Mouse (Mus musculus) heart, adult 2 months (tissue): Measurements from ENCODE around the gene 4930430F08Rik. TPM values are rescaled to one million over a fixed set of nuclear protein-coding genes. Genes with fewer than 3 reads are reported as not detected.
"Not testable (repeated sequence)": the region's sequence is repeated elsewhere in the genome, so short reads cannot be mapped to it uniquely, and the experiment has no call there.

ENCODE experiments used
- DNase-seq, 2 experiments: peaks; one replicate each; pipeline ENCODE4 v3.0.0; 2021
- H3K27ac ChIP-seq: fragments of 200-600 bp; 2 replicates; pipeline ENCODE4 v1.8.1; 2022
- H3K27me3 ChIP-seq: fragments of 200-500 bp; 2 replicates; pipeline ENCODE4 v1.6.1; 2012; ENCODE audit warnings: mild to moderate bottlenecking, low read length, inconsistent platforms, mixed read lengths; ENCODE audit not compliant: control insufficient read depth, insufficient read depth
- H3K36me3 ChIP-seq: fragments of 200-500 bp; 2 replicates; pipeline ENCODE4 v1.6.1; 2012; ENCODE audit warnings: low read length, inconsistent platforms; ENCODE audit not compliant: control insufficient read depth, insufficient read depth
- H3K4me1 ChIP-seq: fragments of 200-500 bp; 2 replicates; pipeline ENCODE4 v1.6.1; 2011; ENCODE audit warnings: low read length; ENCODE audit not compliant: control insufficient read depth, insufficient read depth
- H3K4me3 ChIP-seq: fragments of 200-600 bp; 2 replicates; pipeline ENCODE4 v1.8.1; 2022
- H3K79me2 ChIP-seq: fragments of 200-500 bp; replicated peaks from 2 replicates; pipeline ENCODE4 v1.6.1; 2012; ENCODE audit warnings: mild to moderate bottlenecking, inconsistent platforms, low read length, moderate library complexity, mixed read lengths; ENCODE audit not compliant: control insufficient read depth, insufficient read depth
- H3K9ac ChIP-seq: fragments of 200-500 bp; 2 replicates; pipeline ENCODE4 v1.6.1; 2012; ENCODE audit warnings: low read depth, mild to moderate bottlenecking, control low read depth, inconsistent platforms, low read length, mixed read lengths
- CTCF ChIP-seq: fragments of 200-600 bp; IDR thresholded peaks from 2 replicates; pipeline ENCODE4 v1.8.1; 2022; ENCODE audit warnings: antibody characterized with exemption, mild to moderate bottlenecking, moderate library complexity
- EP300 ChIP-seq: fragments of 200-500 bp; IDR thresholded peaks from 2 replicates; pipeline ENCODE4 v1.6.1; 2011; ENCODE audit warnings: low read depth, low read length, control low read depth; ENCODE audit not compliant: insufficient read depth
- POLR2A ChIP-seq: fragments of 200-500 bp; IDR thresholded peaks from 2 replicates; pipeline ENCODE4 v1.6.1; 2011; ENCODE audit warnings: mild to moderate bottlenecking, low read depth, low read length, control low read depth; ENCODE audit not compliant: insufficient read depth
- WGBS: fragments of 180-500 bp; shearing (Covaris S2); methylation state at CpG from one replicate; pipeline ENCODE4 v1.1.7; 2018; 5-methylcytosine and 5-hydroxymethylcytosine counted together
- intact Hi-C: fragments of 180-260 bp; cut with DNase I; formaldehyde crosslinking; loops from one replicate; pipeline ENCODE4 v1.15.1; 2025
- polyA plus RNA-seq: library from polyadenylated mRNA; depleted of rRNA; stranded (reverse); fragments of >200 nt; gene quantifications from 2 replicates; pipeline ENCODE4 v1.2.3, GENCODE M21; 2012
- total RNA-seq, 2 experiments: library from RNA; stranded (reverse); gene quantifications; 2 replicates each; pipeline ENCODE4 v1.2.3; 2021

Gene 4930430F08Rik
- total and polyA plus RNA-seq, 3 experiments = 5.2 to 5.3 (median 5.3) TPM

DNA sequence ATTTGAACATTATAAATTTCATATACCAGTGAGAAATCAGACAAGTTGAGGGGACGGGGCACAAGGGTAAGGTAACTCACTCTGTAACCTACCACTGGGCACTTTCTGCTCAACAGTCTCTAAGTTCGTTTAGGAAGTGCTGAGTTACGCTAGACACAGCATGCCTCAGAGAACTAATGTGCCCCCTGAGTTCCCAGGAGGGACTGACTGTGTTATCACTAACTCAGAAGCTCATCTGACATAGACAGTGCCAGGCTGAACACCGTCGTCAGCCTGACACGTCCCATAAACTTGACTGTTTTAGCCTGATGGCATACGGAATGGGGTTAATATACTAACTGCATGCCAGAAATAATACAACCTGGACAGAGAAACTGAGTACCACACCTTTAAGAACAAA is 14.9 kb downstream of the 4930430F08Rik start:
- no peak for DNase-seq
- 85% methylated on average over 7 of the region's 7 CpGs for WGBS
- no peak for TF ChIP-seq EP300
- TF ChIP-seq CTCF = no peak
- no peak for TF ChIP-seq POLR2A
- no peaks in the 10 kb centered on the region for H3K4me1 ChIP-seq
- intact Hi-C loops = no loop called here
- no peak overlapping the region for H3K4me3 ChIP-seq
- no peaks in the 10 kb centered on the region for H3K36me3 ChIP-seq
- H3K27ac ChIP-seq = no peak overlapping the region
- H3K79me2 ChIP-seq = no peaks in the 10 kb centered on the region
- no peak overlapping the region for H3K9ac ChIP-seq
- no peaks in the 10 kb centered on the region for H3K27me3 ChIP-seq

DNA sequence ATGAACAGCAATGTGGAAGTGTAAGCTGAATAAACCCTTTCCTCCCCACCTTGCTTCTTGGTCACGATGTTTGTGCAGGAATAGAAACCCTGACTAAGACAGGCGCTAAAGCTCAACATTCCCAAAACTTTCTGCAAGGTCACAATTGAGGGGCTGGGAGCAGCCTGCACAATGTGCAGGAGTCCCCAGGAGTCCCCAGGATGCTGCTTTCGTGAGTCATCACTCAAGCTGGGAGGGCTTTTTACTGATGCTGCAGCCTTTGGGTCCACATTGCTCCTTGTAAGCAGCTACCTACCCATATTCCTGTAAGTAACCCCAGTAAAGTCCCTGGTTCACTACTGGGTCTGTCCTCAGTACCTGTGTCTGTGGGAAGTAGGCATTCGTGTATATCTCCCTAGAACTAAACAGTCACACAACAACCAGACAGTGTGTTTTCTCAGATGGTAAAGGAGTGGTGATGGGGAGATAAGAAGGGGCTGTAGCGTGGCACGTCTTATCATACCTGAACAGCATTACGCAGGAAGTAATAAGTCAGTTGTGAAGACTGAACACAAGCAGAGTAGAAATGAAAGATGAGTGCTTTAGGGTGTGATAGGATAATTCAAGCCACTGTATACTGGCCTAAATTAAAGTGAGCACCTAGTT is 15.6 kb downstream of the 4930430F08Rik start:
- Histone ChIP-seq H3K9ac (no peak overlapping the region), H3K27me3 (no peaks in the 10 kb centered on the region), H3K36me3 (no peaks in the 10 kb centered on the region), H3K4me1 (no peaks in the 10 kb centered on the region), H3K4me3 (no peak overlapping the region), H3K27ac (no peak overlapping the region), H3K79me2 (no peaks in the 10 kb centered on the region)
- DNase-seq = no peak
- 83% methylated on average over 7 of the region's 7 CpGs for WGBS
- intact Hi-C loops = no loop called here
- TF ChIP-seq CTCF = no peak
- no peak for TF ChIP-seq POLR2A
- no peak for TF ChIP-seq EP300

DNA sequence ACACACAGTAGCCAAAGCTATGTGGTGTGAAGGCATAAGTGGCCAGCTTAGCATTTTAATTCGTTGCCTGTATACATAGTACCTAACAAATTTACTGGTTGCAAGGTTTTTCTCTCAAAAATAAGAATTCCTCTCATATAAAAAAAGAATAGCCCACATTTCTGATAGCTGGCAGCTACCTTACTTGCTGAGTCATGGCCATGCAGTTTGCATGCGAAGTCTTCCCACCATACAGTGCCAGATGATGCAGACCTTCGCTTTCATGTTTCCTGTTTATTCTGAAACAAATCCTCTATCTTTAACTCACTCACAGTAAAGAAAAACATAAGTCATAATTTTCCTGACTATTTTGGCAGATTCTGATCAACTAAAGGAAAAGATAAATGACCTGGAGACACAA is 18.5 kb downstream of the 4930430F08Rik start:
- H3K27ac ChIP-seq = no peak overlapping the region
- intact Hi-C loops = no loop called here
- no peaks in the 10 kb centered on the region for H3K36me3 ChIP-seq
- no peak overlapping the region for H3K9ac ChIP-seq
- no peaks in the 10 kb centered on the region for H3K27me3 ChIP-seq
- TF ChIP-seq EP300 = no peak
- no peak for TF ChIP-seq POLR2A
- no peak for TF ChIP-seq CTCF
- H3K4me1 ChIP-seq = no peaks in the 10 kb centered on the region
- no peak overlapping the region for H3K4me3 ChIP-seq
- H3K79me2 ChIP-seq = no peaks in the 10 kb centered on the region
- DNase-seq = no peak
- 79% methylated on average over 3 of the region's 3 CpGs for WGBS

DNA sequence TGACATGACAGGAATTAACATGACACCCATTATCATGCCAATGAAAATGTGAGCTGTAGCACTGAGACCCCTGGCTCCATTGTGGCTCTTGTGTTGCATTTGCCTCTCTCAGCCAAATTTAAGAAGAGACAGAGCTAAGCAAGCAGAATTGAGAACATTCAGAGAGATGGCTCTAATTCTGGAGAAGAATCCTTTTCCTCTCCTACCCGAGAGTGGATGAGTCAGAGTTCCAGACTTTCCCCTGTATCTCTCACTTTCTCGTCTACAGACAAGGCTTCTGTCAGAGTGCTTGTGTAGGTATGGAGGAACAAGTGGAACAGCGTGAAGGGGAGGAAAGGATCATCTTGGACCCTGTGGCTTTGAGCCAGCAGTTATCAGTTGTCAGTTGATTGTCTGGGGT is 26.1 kb downstream of the 4930430F08Rik start:
- 63% methylated on average over 3 of the region's 3 CpGs for WGBS
- Histone ChIP-seq H3K4me1 (no peaks in the 10 kb centered on the region), H3K4me3 (no peak overlapping the region), H3K9ac (no peak overlapping the region), H3K36me3 (no peaks in the 10 kb centered on the region), H3K27ac (no peak overlapping the region), H3K79me2 (no peaks in the 10 kb centered on the region), H3K27me3 (no peaks in the 10 kb centered on the region)
- TF ChIP-seq EP300 (no peak), CTCF (no peak), POLR2A (no peak)
- no peak for DNase-seq
- intact Hi-C loops = no loop called here

DNA sequence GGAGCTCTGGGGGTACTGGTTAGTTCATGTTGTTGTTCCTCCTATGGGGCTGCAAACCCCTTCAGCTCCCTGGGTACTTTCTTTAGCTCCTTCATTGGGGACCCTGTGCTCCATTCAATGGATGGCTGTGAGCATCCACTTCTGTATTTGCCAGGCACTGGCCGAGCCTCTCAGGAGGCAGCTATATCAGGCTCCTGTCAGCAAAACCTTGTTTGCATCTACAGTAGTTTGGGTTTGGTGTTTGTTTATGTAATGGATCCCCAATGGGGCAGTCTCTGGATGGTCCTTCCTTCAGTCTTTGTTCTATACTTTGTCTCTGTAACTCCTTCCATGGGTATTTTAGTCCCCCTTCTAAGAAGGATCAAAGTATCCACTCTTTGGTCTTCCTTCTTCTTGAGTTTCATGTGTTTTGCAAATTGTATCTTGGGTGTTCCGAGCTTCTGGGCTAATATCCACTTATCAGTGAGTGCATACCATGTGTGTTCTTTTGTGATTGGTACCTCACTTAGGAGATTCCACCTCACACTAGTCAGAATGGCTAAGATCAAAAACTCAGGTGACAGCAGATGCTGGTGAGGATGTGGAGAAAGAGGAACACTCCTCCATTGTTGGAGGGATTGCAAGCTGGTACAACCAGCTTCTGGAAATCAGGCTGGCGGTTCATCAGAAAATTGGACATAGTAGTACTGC is 29.9 kb downstream of the 4930430F08Rik start:
- H3K27me3 ChIP-seq, DNase-seq, H3K36me3 ChIP-seq, H3K4me3 ChIP-seq, H3K4me1 ChIP-seq, H3K9ac ChIP-seq, intact Hi-C loops, H3K27ac ChIP-seq, H3K79me2 ChIP-seq: not testable (repeated sequence)
- WGBS = 90% methylated on average over 3 of the region's 3 CpGs

- Histone ChIP-seq H3K4me3 (no peak overlapping the region), H3K36me3 (no peaks in the 10 kb centered on the region), H3K27me3 (no peaks in the 10 kb centered on the region), H3K4me1 (no peaks in the 10 kb centered on the region), H3K27ac (no peak overlapping the region), H3K79me2 (no peaks in the 10 kb centered on the region), H3K9ac (no peak overlapping the region)
- intact Hi-C loops = no loop called here
- 86% methylated on average over 3 of the region's 3 CpGs for WGBS
- no peak for DNase-seq
- no peak for TF ChIP-seq CTCF
- TF ChIP-seq EP300 = no peak
- TF ChIP-seq POLR2A = no peak
Observed at GRCm38 (mm10) chr10:100556566-100557175, 33.6 kb downstream of the 4930430F08Rik start.
